Mouse (Mus musculus): ENCODE results near the gene Foxk1.

GRCm38 (mm10) chr5:142421886-142422285, 20.6 kb downstream of the Foxk1 start:
- TF ChIP-seq CTCF (IDR thresholded peaks at IDR 0.05; ENCODE audit: extremely low read depth, insufficient read length, insufficient replicate concordance, low read depth, low read length) (no peak), POLR2A (IDR thresholded peaks at IDR 0.05; ENCODE audit: low read depth, low read length) (no peak)

All from small intestine, adult 2 months (tissue).